Mouse (Mus musculus) monocyte, adult 2 months (primary cell): ENCODE measurements around the gene Timeless.
A peak's percentile ranks its signal among the peaks of the same experiment; 100 is the strongest.
"Not testable (repeated sequence)": the region's sequence is repeated elsewhere in the genome, so short reads cannot be mapped to it uniquely, and the experiment has no call there.

Experiments used
- DNase-seq, 2 experiments: peaks; one replicate each; pipeline ENCODE4 v3.0.0; 2022; ENCODE audit warnings: low spot score in 2 of 2, low read depth in 1 of 2

Timeless gene

GRCm38 (mm10) chr10:128231697-128232419 is at the start of gene Timeless:
Gene Timeless (plus strand): TSS chr10:128232065.
- peak; percentile 51 to 84 for DNase-seq

DNA sequence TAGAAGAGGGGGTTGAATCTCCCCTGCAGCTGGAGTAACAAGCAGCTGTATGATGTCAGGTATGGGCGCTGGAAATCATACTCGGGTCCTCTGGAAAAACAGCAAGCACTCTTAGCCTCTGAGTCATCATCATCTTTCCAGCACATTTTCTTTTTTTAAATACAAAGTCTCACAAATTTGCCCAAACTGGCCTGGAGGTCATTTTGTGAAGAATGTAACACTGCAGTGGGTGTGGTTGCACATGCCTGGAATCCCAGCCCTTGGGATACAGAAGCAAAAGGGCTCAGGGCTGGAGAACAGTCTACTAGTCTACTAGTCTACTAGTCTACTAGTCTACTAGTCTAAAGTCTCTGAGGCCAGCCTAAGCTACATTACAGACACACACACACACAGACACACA is 47.6 kb upstream of the Timeless start:
- DNase-seq: no peak

GRCm38 (mm10) chr10:128185277-128185940 is 46.5 kb upstream of the Timeless start:
- DNase-seq: no peak

DNA sequence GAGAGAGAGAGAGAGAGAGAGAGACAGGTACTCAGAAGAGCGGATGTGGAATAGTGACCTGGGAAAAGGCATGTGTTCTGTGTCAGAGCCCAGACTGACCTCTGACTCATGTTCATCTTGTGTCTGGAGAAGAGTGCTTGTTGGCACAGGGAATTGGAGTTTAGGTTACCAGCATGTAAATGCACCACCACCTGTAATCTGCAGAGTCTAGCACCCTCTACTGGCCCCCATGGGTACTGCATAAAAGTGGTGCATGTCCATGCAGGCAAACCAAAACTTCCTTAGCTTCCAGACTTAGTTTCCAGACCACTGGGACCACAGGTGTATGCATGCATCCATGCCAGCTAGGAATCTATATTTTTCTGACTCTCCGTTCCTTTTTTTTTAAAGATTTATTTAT is 45.9 kb upstream of the Timeless start:
- peak; percentile 36 to 56 for DNase-seq

DNA sequence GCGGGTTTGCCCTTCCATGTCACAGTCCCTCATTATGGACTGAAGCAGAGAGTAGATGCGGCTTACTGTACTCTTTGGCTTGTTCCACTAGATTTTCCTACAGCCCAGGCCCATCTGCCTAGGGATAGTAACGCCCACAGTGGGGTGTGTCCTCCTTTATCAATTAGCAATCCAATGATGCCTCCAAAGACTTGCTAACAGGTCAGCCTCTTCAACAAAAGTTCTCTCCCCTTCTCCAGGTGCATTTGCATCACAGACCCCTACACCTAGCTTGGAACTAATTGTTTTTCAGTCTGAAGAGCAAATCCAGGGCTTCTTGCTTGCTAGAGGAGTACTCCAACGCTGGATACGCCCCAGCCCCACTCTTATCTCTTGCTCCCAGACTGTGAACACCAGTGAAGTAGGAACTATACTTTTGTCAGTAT is 44.7 kb upstream of the Timeless start:
- DNase-seq: no peak

DNA sequence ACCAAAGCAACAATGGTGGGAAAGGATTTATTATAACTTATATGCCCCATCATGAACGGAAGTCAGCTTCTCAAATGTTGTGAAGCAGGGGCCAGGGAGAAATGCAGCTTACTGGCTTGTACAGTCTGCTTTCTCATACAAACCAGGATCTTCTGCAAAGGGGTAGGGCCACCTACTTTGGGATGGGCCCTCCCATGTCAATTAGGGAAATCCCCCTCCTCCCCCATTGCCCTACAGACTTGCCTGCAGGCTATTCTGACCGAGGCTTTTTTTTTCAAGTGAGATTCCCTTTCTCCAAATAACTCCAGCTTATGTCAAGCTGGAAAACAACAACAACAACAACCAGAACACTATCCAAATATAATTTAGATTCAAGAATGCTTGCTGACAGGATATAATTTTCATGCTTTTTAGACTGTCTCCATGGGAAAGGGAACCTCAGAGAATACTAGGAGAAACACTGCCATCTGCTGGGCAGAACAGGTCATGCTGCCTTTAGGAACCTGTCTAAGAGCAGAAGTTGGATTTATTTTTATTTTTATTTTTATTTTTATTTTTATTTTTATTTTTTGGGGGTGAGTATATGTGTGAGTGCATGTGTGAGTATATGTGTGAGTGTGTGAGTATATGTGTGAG is 43.5 kb upstream of the Timeless start:
- DNase-seq: peak in 1 of 2 experiments; percentile 56

GRCm38 (mm10) chr10:128191472-128191871 is 40.4 kb upstream of the Timeless start:
- DNase-seq: no peak

DNA sequence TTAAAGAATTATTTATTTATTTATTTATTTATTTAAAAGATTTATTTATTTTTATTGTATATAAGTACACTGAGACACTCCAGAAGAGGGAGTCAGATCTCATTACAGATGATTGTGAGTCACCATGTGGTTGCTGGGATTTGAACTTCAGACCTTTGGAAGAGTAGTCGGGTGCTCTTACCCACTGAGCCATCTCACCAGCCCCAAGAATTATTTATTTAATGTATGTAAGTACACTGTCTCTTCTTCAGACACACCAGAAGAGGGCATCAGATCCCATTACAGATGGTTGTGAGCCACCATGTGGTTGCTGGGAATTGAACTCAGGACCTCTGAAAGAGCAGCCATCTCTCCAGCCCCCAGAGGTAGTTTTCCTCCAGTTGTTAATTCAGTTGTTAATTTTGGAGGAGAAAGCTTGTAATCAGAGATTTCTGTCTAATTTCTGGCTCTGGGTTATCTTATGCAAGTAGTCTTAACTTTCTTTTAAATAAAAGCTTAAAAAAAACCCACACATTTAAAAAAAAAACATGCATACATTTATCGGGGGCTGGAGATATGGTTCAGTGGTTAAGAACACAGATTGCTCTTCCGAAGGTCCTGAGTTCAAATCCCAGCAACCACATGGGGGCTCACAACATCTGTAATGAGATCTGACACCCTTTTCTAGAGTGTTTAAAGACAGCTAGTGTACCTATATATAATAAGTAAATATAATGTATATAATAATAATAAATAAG is 39.7 kb upstream of the Timeless start:
- not testable (repeated sequence) for DNase-seq

DNA sequence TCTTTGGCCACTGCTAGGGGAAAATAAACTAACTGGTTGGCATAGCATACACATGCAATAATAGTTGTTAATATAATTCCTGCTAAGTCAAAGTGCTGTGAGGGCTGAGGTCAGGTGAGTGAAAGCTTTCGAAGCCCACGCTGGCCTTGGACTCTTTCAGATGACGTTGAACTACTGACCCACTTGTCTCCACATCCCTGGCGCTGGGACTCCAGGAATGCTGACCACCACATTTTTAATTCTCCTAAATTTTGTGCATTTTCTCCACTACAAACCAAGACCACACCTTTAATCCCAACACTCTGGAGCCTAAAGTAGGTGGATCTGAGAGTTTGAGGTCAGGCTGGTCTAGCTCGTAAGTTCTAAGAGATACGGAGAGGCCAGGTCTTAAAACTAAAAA is 38.8 kb upstream of the Timeless start:
- no peak for DNase-seq

DNA sequence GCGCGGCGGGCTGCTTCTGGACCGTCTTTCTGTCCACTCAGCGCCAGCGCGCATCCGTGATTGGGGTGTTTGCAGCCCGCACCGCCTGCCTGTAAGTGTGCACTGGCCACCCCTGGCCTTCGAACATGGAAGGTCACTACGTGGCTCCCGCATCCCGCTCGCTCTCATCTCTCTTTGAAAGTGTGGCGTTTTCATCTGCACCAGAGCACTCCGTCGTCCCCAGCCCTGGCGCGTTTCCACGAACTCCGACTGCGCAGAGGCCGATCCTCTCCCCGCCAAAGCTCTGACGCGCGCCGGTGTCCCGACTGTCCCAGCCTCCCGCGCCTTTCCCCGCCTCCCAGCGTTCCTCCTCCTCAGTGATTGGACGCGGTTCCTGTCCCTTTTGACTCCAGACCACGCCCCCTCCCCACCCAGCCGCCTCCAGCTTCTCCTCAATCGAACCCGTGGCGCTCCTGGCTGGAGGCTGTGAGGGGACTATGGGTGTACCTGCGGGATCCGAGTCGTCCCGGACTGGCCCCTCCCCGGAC is 37.8 kb upstream of the Timeless start, which contains the start of gene Gls2:
TSS of gene Gls2 (plus strand) at position 434 of the 527 bp plus-strand sequence.
- DNase-seq: peak; percentile 82 to 85

DNA sequence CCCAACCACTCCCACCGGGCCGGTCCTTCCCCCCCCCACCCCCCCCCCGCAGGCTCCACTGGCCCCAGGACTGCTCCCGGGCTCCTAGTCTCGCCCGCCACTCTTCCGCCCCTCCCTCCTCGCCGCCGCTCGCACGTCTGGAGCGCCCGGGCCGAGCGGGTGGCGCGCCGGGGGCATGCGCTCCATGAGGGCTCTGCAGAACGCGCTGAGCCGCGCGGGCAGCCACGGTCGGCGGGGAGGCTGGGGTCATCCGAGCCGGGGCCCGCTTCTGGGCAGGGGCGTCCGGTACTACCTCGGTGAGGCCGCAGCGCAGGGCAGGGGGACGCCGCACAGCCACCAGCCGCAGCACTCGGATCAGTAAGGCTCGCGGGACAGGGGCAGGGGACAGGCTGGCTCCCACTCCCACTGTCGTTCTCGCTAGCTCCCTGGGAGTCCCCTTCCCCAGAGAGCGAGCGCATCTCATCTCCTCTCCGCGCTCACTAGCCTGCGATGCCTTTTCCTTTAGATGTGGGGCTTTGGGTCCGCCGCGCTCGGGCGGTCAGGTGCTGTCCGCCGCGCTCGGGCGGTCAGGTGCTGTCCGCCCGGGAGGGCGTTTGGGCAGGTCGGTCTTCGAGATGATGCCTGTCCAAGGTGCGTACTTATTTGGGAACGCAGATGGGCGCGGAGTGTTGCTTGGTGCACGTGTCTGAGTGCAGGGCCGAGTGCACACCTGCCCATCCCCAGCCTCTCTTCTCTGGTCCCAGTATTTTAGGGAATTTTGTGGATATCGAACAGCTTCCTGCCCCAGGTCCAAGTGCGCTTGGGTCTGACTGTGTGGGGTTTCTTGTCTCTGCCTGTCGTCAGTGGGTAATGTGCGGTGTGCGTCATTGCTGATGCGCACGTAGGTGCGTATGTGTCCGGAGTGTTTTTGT is 37.1 kb upstream of the Timeless start:
- DNase-seq: peak in 1 of 2 experiments; percentile 7

GRCm38 (mm10) chr10:128201856-128202255 is 30.0 kb upstream of the Timeless start:
- DNase-seq: no peak

DNA sequence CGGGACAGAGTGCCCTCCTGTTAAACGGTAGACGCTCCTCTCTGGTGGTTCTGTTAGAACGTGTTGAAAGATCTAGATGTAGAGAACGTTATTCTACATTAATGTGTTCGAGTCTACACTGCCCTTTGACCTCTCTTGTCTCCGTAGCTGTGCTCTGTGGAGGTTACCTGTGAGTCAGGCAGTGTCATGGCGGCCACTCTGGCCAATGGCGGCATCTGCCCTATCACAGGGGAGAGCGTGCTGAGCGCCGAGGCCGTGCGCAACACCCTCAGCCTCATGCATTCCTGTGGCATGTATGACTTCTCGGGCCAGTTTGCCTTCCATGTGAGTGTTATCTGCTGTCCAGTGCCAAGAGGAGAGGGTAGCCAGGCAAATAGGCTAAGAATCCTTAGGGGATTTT is 26.9 kb upstream of the Timeless start:
- no peak for DNase-seq

DNA sequence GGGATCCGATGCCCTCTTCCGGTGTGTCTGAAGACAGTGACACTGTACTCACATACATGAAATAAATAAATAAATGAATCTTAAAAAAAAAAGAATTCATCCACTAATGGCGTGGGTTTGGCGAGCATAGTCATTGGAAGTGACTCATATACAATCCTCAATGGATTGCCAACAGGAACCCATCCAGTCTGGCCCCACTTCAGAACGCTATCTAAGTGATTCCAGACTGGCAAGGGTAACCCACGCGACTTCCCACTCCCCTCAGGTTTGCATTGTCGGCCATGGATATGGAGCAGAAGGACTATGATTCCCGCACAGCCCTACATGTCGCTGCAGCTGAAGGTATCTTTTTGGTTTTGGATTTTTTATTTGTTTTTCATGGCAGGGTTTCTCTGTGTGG is 23.5 kb upstream of the Timeless start:
- no peak for DNase-seq

GRCm38 (mm10) chr10:128209311-128210009 is 22.4 kb upstream of the Timeless start:
- DNase-seq: no peak

- no peak for DNase-seq
These were observed 21.7 kb upstream of the Timeless start for GRCm38 (mm10) chr10:128210131-128210530.

- no peak for DNase-seq
These were observed 20.9 kb upstream of the Timeless start for GRCm38 (mm10) chr10:128210954-128211353.

GRCm38 (mm10) chr10:128211390-128212108 is 20.3 kb upstream of the Timeless start, which contains the start of gene Spryd4:
Gene Spryd4 (minus strand): TSS chr10:128211807.
- DNase-seq: peak; percentile 59 to 74

GRCm38 (mm10) chr10:128212148-128212547 is 19.7 kb upstream of the Timeless start:
- no peak for DNase-seq
